Mouse (Mus musculus): ENCODE data around the gene 4930512M02Rik. TPM values are rescaled to one million over a fixed set of nuclear protein-coding genes. Genes with fewer than 3 reads are reported as not detected.

4930512M02Rik gene
- polyA plus RNA-seq, 1 experiment from 2014 or later = not detected

DNA sequence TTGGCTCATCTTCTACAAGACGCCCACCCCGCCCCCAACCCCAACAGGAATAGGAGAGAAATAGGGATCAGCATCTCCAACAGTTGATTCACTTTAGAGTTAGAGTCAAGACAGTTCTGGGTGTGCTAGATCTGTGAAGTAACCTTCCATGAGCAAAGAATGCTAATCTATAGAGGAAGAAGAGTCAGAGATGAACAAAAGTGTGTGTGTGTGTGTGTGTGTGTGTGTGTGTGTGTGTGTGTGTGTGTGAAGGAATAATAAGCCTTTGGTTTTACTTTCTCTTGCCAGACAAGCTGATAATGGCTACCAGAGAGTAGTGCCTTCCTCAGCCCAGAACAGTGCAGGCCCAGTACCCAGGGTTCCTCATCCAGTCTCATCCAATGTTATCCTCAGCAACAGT, 59.6 kb downstream of the 4930512M02Rik start:
- Histone ChIP-seq H3K27me3 (ENCODE audit: insufficient read depth, low read length) (no peaks in the 10 kb centered on the region), H3K4me1 (ENCODE audit: insufficient read depth, low read length) (no peaks in the 10 kb centered on the region; the same call in 1 of the 2 replicates), H3K36me3 (ENCODE audit: insufficient read depth, low read length) (no peaks in the 10 kb centered on the region), H3K9ac (replicated peaks; ENCODE audit: low read length) (no peak overlapping the region), H3K27ac (ENCODE audit: low read length) (no peak overlapping the region), H3K4me2 (replicated peaks; ENCODE audit: low read depth, low read length) (no peak overlapping the region), H3K9me3 (ENCODE audit: low read length) (no peaks in the 10 kb centered on the region), H3K4me3 (ENCODE audit: low read length) (no peak overlapping the region)
- ATAC-seq (ENCODE audit: low FRiP score, low TSS enrichment) = no peak
- 91% methylated on average over 2 of the region's 2 CpGs for WGBS

DNA sequence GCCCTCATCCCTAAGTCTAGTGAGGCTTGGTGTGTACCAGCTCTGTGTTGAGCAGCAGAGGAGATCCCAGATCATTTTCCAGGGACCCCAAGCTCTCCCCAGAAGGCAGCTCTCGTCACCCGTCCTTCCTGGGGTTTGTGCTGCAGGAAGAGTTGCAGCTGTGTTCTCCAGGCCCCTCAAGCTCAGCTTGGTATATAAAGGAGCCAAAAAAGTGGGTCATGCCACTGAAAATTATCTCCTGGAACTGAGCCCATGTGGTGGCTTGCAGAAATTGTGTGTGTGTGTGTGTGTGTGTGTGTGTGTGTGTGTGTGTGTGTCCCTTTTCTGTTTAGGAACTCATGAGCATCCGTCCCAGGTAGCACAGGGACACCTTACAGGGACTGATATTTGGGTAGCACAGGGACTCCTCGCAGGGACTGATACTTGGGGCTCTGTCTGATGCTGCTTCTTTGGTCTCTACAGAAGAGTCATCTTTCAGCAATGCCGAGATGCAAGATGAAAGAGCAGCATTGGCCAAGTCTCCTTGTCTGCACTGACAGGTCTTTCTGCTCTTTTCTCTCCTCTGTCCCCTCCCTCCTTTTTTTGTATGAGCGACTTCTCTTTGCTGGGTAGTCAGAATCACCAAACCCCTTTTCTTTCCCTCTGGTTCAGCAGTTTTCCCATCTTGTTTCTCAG, 62.4 kb downstream of the 4930512M02Rik start:
- WGBS = 63% methylated on average over 6 of the region's 6 CpGs
- H3K4me3 ChIP-seq (ENCODE audit: low read length) = no peak overlapping the region
- no peaks in the 10 kb centered on the region for H3K36me3 ChIP-seq (ENCODE audit: insufficient read depth, low read length)
- no peaks in the 10 kb centered on the region; the same call in 1 of the 2 replicates for H3K4me1 ChIP-seq (ENCODE audit: insufficient read depth, low read length)
- ATAC-seq (ENCODE audit: low FRiP score, low TSS enrichment) = no peak
- no peaks in the 10 kb centered on the region for H3K9me3 ChIP-seq (ENCODE audit: low read length)
- H3K27me3 ChIP-seq (ENCODE audit: insufficient read depth, low read length) = no peaks in the 10 kb centered on the region
- no peak overlapping the region for H3K27ac ChIP-seq (ENCODE audit: low read length)
- no peak overlapping the region for H3K9ac ChIP-seq (replicated peaks; ENCODE audit: low read length)
- H3K4me2 ChIP-seq (replicated peaks; ENCODE audit: low read depth, low read length) = no peak overlapping the region

DNA sequence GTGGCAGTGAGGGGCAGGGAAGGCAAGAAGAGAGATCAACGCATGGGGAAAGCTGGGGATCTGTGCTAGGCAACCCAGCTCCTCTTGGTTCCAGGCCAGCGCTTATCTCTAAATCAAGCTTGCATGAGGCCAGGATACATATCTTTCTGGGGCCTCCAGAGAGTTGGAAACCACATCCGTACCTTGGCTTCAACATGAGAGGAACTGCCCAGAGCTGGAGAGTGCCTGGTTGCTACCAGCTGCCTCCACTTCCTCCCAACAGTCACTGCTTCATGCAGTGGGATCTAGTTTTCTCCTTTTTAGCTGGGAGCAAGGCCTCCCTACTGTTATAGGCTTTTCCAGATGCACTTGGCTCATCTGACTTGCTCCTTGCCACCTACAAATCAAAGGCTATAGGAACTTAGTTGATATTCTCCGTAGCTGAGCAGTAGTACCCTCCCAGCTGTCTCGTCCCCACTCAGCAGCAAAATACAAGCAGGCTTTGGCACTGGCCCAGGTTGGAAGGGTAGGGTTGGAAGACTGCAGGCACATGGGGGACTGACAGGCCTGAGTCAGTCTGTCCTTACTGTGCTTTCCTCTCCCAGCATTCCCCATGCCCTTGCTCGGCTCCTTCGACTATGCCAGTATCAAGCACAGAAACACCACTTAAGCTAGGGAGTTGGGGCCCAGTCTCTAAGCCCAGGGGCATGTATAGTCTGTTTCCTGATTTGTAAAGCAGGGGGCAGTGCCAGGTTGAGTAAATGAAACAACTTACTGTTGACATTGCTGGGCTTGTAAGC, 63.2 kb downstream of the 4930512M02Rik start:
- Histone ChIP-seq H3K27me3 (ENCODE audit: insufficient read depth, low read length) (no peaks in the 10 kb centered on the region), H3K4me3 (ENCODE audit: low read length) (no peak overlapping the region), H3K9me3 (ENCODE audit: low read length) (no peaks in the 10 kb centered on the region), H3K4me2 (replicated peaks; ENCODE audit: low read depth, low read length) (no peak overlapping the region), H3K36me3 (ENCODE audit: insufficient read depth, low read length) (no peaks in the 10 kb centered on the region), H3K27ac (ENCODE audit: low read length) (no peak overlapping the region), H3K9ac (replicated peaks; ENCODE audit: low read length) (no peak overlapping the region), H3K4me1 (ENCODE audit: insufficient read depth, low read length) (no peaks in the 10 kb centered on the region; the same call in 1 of the 2 replicates)
- WGBS = 67% methylated on average over 7 of the region's 7 CpGs
- peak; percentile 59 for ATAC-seq (ENCODE audit: low FRiP score, low TSS enrichment)

DNA sequence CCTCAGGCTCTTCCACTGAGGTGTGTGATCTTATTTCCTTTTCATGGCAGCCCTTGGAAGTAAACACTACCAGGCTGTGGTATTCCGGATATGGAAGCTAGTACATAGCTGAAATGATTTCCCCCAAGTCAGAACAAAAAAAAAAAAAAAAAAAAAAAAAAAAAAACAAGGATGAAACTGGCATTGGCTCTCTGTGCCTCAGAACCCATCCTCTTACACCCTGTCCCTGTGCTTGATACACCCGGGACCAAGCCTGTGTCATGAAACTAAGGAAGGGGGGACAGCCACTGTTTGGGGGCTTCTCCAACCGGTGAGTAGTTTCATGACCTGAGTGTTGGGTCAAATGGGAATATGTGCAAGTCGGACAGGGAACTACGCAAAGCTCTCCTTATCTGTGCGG, 66.5 kb downstream of the 4930512M02Rik start:
- H3K36me3 ChIP-seq (ENCODE audit: insufficient read depth, low read length) = no peaks in the 10 kb centered on the region
- no peak overlapping the region for H3K4me2 ChIP-seq (replicated peaks; ENCODE audit: low read depth, low read length)
- H3K27me3 ChIP-seq (ENCODE audit: insufficient read depth, low read length) = no peaks in the 10 kb centered on the region
- H3K4me1 ChIP-seq (ENCODE audit: insufficient read depth, low read length) = no peaks in the 10 kb centered on the region; the same call in 1 of the 2 replicates
- H3K27ac ChIP-seq (ENCODE audit: low read length) = no peak overlapping the region
- H3K9me3 ChIP-seq (ENCODE audit: low read length) = no peaks in the 10 kb centered on the region
- no peak for ATAC-seq (ENCODE audit: low FRiP score, low TSS enrichment)
- WGBS = 79% methylated on average over 6 of the region's 6 CpGs
- H3K9ac ChIP-seq (replicated peaks; ENCODE audit: low read length) = no peak overlapping the region
- H3K4me3 ChIP-seq (ENCODE audit: low read length) = no peak overlapping the region

DNA sequence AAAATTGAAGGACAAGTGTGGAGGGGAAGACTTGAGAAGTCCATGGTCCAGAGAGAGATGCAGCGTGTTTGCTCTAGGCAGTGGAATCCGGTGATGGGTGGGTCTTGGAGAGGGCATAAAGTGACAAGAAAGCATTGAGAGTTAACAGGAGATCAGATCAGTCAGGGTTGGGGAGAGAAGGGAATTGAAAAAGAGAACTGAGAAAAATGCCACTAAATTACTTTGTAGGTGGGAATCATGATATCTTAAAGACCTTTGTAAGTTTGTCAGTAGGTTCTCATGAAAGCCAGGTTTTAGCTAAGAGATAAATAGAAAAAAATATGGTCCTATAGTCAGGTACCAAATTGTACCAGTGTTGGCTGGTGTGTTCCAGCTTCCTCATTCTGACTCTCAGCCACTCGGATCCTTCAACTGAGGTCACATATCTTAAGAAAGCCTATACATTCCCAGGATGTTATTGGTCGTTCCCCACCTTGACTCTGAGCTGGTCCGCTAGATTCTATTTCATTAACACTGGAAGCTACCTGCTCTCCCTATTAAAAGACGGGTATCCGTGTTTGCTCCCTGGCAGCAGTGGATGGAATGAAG, 68.4 kb downstream of the 4930512M02Rik start:
- H3K4me1 ChIP-seq (ENCODE audit: insufficient read depth, low read length) = no peaks in the 10 kb centered on the region
- no peaks in the 10 kb centered on the region for H3K36me3 ChIP-seq (ENCODE audit: insufficient read depth, low read length)
- no peak overlapping the region for H3K4me2 ChIP-seq (replicated peaks; ENCODE audit: low read depth, low read length)
- no peaks in the 10 kb centered on the region for H3K27me3 ChIP-seq (ENCODE audit: insufficient read depth, low read length)
- no peak for ATAC-seq (ENCODE audit: low FRiP score, low TSS enrichment)
- no peak overlapping the region for H3K27ac ChIP-seq (ENCODE audit: low read length)
- no peak overlapping the region for H3K4me3 ChIP-seq (ENCODE audit: low read length)
- H3K9me3 ChIP-seq (ENCODE audit: low read length) = no peaks in the 10 kb centered on the region
- WGBS = 82% methylated on average over 7 of the region's 7 CpGs
- H3K9ac ChIP-seq (replicated peaks; ENCODE audit: low read length) = no peak overlapping the region

DNA sequence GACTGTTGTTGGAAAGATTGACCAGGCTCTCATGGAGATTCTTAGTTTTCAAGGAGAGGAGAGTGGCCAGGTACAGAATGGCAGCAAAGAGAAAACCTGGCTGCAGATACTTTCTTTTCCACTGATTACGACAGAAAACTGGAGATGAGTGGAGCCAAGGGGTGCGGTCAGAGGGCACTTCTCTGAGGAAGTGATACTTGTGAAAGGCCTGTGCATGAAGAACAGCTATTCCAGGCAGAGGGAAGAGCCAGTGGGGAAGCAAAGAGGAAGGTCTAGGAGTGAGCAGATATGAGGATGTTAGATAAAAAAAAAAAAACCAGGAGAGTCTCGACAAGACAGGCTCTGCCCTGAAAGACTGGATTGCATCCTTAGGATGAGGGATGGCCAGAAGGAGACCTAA, 69.0 kb downstream of the 4930512M02Rik start:
- WGBS = 74% methylated on average over 3 of the region's 3 CpGs
- Histone ChIP-seq H3K9ac (replicated peaks; ENCODE audit: low read length) (no peak overlapping the region), H3K4me3 (ENCODE audit: low read length) (no peak overlapping the region), H3K4me2 (replicated peaks; ENCODE audit: low read depth, low read length) (no peak overlapping the region), H3K36me3 (ENCODE audit: insufficient read depth, low read length) (no peaks in the 10 kb centered on the region), H3K27ac (ENCODE audit: low read length) (no peak overlapping the region), H3K9me3 (ENCODE audit: low read length) (no peaks in the 10 kb centered on the region), H3K27me3 (ENCODE audit: insufficient read depth, low read length) (no peaks in the 10 kb centered on the region), H3K4me1 (ENCODE audit: insufficient read depth, low read length) (no peaks in the 10 kb centered on the region)
- no peak for ATAC-seq (ENCODE audit: low FRiP score, low TSS enrichment)

DNA sequence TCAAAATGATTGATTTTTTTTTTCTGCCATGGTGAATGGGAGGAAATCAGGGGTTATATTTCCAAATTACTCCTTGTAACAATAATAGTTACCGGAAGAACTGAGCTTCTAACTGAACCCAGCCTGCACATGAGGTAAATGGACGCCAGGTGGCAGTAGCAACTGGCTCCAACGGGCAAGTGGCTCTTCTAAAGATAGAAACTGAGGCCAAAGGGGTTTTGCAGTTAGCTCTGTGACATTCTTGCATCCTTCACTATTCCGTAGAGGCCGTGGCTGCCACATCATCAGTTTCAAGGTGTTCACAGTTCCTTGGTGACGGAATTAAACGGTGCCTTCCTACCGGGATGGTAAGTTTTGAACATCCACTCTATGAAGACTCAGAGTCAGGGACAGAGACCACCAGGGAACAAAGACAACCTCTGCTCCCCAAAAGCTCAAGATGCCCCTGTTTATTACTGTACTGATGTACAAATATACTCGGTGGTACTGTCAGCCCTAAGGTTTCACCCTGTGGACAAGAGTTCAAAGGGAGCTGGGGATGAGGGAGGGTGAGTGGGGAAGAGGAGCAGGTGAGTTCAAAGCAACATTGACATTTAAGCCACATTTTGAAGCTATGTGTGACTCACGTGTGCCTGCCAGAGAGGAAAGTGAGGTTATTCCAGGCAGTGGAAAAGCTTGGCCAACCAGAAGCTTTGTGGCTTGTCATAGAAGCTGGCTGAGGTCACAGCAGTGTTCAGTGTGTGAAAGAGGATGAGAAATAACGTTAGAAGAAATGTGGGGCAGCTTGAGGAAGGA, 70.3 kb downstream of the 4930512M02Rik start:
- H3K36me3 ChIP-seq (ENCODE audit: insufficient read depth, low read length) = no peaks in the 10 kb centered on the region
- no peak overlapping the region for H3K4me3 ChIP-seq (ENCODE audit: low read length)
- H3K9me3 ChIP-seq (ENCODE audit: low read length) = no peaks in the 10 kb centered on the region
- H3K9ac ChIP-seq (replicated peaks; ENCODE audit: low read length) = no peak overlapping the region
- H3K4me1 ChIP-seq (ENCODE audit: insufficient read depth, low read length) = no peaks in the 10 kb centered on the region
- no peak overlapping the region for H3K27ac ChIP-seq (ENCODE audit: low read length)
- H3K4me2 ChIP-seq (replicated peaks; ENCODE audit: low read depth, low read length) = no peak overlapping the region
- no peaks in the 10 kb centered on the region for H3K27me3 ChIP-seq (ENCODE audit: insufficient read depth, low read length)
- 46% methylated on average over 11 of the region's 11 CpGs for WGBS
- no peak for ATAC-seq (ENCODE audit: low FRiP score, low TSS enrichment)

DNA sequence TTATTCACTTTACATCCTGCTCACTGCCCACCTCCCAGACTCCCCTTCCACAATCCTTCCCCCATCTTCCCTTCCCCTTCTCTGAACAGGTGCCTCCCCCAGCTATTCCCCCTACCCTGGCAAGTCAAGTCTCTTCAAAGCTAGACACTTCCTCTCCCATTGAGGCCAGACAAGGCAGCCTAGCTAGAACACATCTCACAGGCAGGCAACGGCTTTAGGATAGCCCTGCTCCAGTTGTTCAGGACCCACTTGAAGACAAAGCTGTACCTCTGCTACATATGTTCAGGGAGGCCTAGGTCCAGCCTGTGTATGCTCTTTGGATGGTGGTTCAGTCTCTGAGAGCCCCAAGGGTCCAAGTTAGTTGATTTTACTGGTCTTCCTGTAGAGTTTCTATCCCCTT, 71.4 kb downstream of the 4930512M02Rik start:
- no peak for ATAC-seq (ENCODE audit: low FRiP score, low TSS enrichment)
- no peak overlapping the region for H3K9ac ChIP-seq (replicated peaks; ENCODE audit: low read length)
- no peaks in the 10 kb centered on the region for H3K9me3 ChIP-seq (ENCODE audit: low read length)
- H3K4me3 ChIP-seq (ENCODE audit: low read length) = no peak overlapping the region
- H3K4me2 ChIP-seq (replicated peaks; ENCODE audit: low read depth, low read length) = no peak overlapping the region
- no peaks in the 10 kb centered on the region for H3K36me3 ChIP-seq (ENCODE audit: insufficient read depth, low read length)
- H3K27me3 ChIP-seq (ENCODE audit: insufficient read depth, low read length) = no peaks in the 10 kb centered on the region
- H3K27ac ChIP-seq (ENCODE audit: low read length) = no peak overlapping the region
- no peaks in the 10 kb centered on the region for H3K4me1 ChIP-seq (ENCODE audit: insufficient read depth, low read length)
- WGBS = 90% methylated on average over 1 of the region's 1 CpGs

DNA sequence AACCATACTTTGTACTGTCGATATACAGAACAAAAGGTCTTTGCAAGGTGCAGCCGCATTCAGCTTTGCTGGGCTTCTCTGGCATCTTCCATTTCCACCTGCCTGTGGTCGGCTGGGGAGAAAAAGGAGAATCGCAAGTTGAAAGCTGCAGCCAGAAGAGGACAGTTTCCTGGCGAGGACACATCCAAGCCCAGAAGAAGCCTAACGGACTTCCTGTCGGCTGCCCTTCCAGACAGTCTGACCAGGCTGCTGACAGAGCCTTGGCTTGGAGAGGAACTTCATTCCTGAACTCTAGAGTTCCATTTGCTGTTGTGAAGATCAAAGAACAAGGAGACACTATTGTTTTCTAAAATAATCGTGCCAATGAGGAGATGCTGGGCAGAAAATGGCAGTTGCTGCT, 72.1 kb downstream of the 4930512M02Rik start:
- Histone ChIP-seq H3K9ac (replicated peaks; ENCODE audit: low read length) (no peak overlapping the region), H3K27me3 (ENCODE audit: insufficient read depth, low read length) (no peaks in the 10 kb centered on the region), H3K4me2 (replicated peaks; ENCODE audit: low read depth, low read length) (no peak overlapping the region), H3K27ac (ENCODE audit: low read length) (no peak overlapping the region), H3K9me3 (ENCODE audit: low read length) (no peaks in the 10 kb centered on the region), H3K36me3 (ENCODE audit: insufficient read depth, low read length) (no peaks in the 10 kb centered on the region), H3K4me3 (ENCODE audit: low read length) (no peak overlapping the region), H3K4me1 (ENCODE audit: insufficient read depth, low read length) (no peaks in the 10 kb centered on the region)
- WGBS = 73% methylated on average over 8 of the region's 8 CpGs
- ATAC-seq (ENCODE audit: low FRiP score, low TSS enrichment) = no peak
